Mouse (Mus musculus): Measurements from ENCODE around the gene Myo1d. TPM values are rescaled to one million over a fixed set of nuclear protein-coding genes. Genes with fewer than 3 reads are reported as not detected.

The Myo1d gene
- polyA plus RNA-seq, 1 experiment from 2014 or later: 14.4 TPM

GRCm38 (mm10) chr11:80595482-80595881, 184.3 kb downstream of the Myo1d start:
- no peak overlapping the region for H3K4me2 ChIP-seq
- no peaks in the 10 kb centered on the region for H3K9me3 ChIP-seq (replicated peaks)
- no peak overlapping the region for H3K9ac ChIP-seq
- WGBS: 100% methylated on average over 1 of the region's 1 CpGs
- no peaks in the 10 kb centered on the region for H3K4me1 ChIP-seq
- H3K27me3 ChIP-seq: no peaks in the 10 kb centered on the region
- ATAC-seq (replicated peaks; ENCODE audit: low FRiP score): no peak
- H3K27ac ChIP-seq: no peak overlapping the region
- no peak overlapping the region for H3K4me3 ChIP-seq (replicated peaks)
- H3K36me3 ChIP-seq: peaks cover 10% of the 10 kb centered on the region

- WGBS: 72% methylated on average over 5 of the region's 5 CpGs
- no peak overlapping the region for H3K4me3 ChIP-seq (replicated peaks)
Measured at GRCm38 (mm10) chr11:80589387-80589786, 190.4 kb downstream of the Myo1d start.

GRCm38 (mm10) chr11:80585761-80586160, 194.1 kb downstream of the Myo1d start:
- Histone ChIP-seq H3K4me3 (replicated peaks) (no peak overlapping the region), H3K27me3 (no peaks in the 10 kb centered on the region), H3K9ac (no peak overlapping the region), H3K36me3 (no peaks in the 10 kb centered on the region), H3K4me2 (no peak overlapping the region), H3K9me3 (replicated peaks) (no peaks in the 10 kb centered on the region), H3K27ac (no peak overlapping the region), H3K4me1 (no peaks in the 10 kb centered on the region)
- ATAC-seq (replicated peaks; ENCODE audit: low FRiP score): no peak

More at GRCm38 (mm10) chr11:80589387-80589786, 190.4 kb downstream of the Myo1d start:
- Histone ChIP-seq H3K27me3 (no peaks in the 10 kb centered on the region), H3K9ac (no peak overlapping the region), H3K9me3 (replicated peaks) (no peaks in the 10 kb centered on the region), H3K36me3 (peaks cover 10% of the 10 kb centered on the region), H3K4me1 (no peaks in the 10 kb centered on the region), H3K4me2 (no peak overlapping the region), H3K27ac (no peak overlapping the region)
- no peak for ATAC-seq (replicated peaks; ENCODE audit: low FRiP score)

- Histone ChIP-seq H3K4me1 (no peaks in the 10 kb centered on the region), H3K27ac (no peak overlapping the region), H3K36me3 (no peaks in the 10 kb centered on the region), H3K9ac (no peak overlapping the region), H3K9me3 (replicated peaks) (no peaks in the 10 kb centered on the region), H3K4me2 (no peak overlapping the region), H3K27me3 (no peaks in the 10 kb centered on the region), H3K4me3 (replicated peaks) (no peak overlapping the region)
- WGBS: 47% methylated on average over 11 of the region's 11 CpGs
- ATAC-seq (replicated peaks; ENCODE audit: low FRiP score): no peak
Measured at GRCm38 (mm10) chr11:80585211-80585610, 194.6 kb downstream of the Myo1d start.

GRCm38 (mm10) chr11:80580494-80580893, 199.3 kb downstream of the Myo1d start:
- 0 out of 2 replicates have a peak, but pooled peaks cover 4% of the 10 kb centered on the region for H3K27me3 ChIP-seq
- no peak overlapping the region for H3K4me3 ChIP-seq (replicated peaks)
- no peak overlapping the region for H3K4me2 ChIP-seq
- H3K9ac ChIP-seq: no peak overlapping the region
- WGBS: 80% methylated on average over 3 of the region's 3 CpGs
- no peak overlapping the region for H3K27ac ChIP-seq
- H3K9me3 ChIP-seq (replicated peaks): no peaks in the 10 kb centered on the region
- H3K36me3 ChIP-seq: no peaks in the 10 kb centered on the region
- ATAC-seq (replicated peaks; ENCODE audit: low FRiP score): no peak
- H3K4me1 ChIP-seq: peaks cover 7% of the 10 kb centered on the region

- H3K4me3 ChIP-seq (replicated peaks): no peak overlapping the region
- 0 out of 2 replicates have a peak, but pooled peaks cover 4% of the 10 kb centered on the region for H3K27me3 ChIP-seq
- no peak overlapping the region for H3K27ac ChIP-seq
- no peaks in the 10 kb centered on the region for H3K9me3 ChIP-seq (replicated peaks)
- H3K36me3 ChIP-seq: no peaks in the 10 kb centered on the region
- WGBS: 23% methylated on average over 14 of the region's 14 CpGs
- peak overlapping the region; percentile 35 for H3K4me2 ChIP-seq
- H3K4me1 ChIP-seq: peaks cover 7% of the 10 kb centered on the region
- ATAC-seq (replicated peaks; ENCODE audit: low FRiP score): peak; percentile 43; the same call in 1 of the 2 replicates
- no peak overlapping the region for H3K9ac ChIP-seq
Measured at GRCm38 (mm10) chr11:80577747-80578640, 201.8 kb downstream of the Myo1d start.

GRCm38 (mm10) chr11:80575794-80576193, 204.0 kb downstream of the Myo1d start:
- H3K9me3 ChIP-seq (replicated peaks): no peaks in the 10 kb centered on the region
- peaks cover 7% of the 10 kb centered on the region for H3K4me1 ChIP-seq
- no peak overlapping the region for H3K4me2 ChIP-seq
- H3K4me3 ChIP-seq (replicated peaks): no peak overlapping the region
- no peaks in the 10 kb centered on the region for H3K36me3 ChIP-seq
- 70% methylated on average over 3 of the region's 3 CpGs for WGBS
- H3K27me3 ChIP-seq: 0 out of 2 replicates have a peak, but pooled peaks cover 4% of the 10 kb centered on the region
- no peak overlapping the region for H3K9ac ChIP-seq
- ATAC-seq (replicated peaks; ENCODE audit: low FRiP score): no peak
- H3K27ac ChIP-seq: no peak overlapping the region

GRCm38 (mm10) chr11:80566286-80566685, 213.5 kb downstream of the Myo1d start:
- 0 out of 2 replicates have a peak, but pooled peaks cover 5% of the 10 kb centered on the region for H3K4me1 ChIP-seq
- no peaks in the 10 kb centered on the region for H3K9me3 ChIP-seq (replicated peaks)
- no peak overlapping the region for H3K4me3 ChIP-seq (replicated peaks)
- no peak for ATAC-seq (replicated peaks; ENCODE audit: low FRiP score)
- H3K9ac ChIP-seq: no peak overlapping the region
- 77% methylated on average over 3 of the region's 3 CpGs for WGBS
- no peak overlapping the region for H3K27ac ChIP-seq
- no peaks in the 10 kb centered on the region for H3K36me3 ChIP-seq
- H3K27me3 ChIP-seq: no peaks in the 10 kb centered on the region
- no peak overlapping the region for H3K4me2 ChIP-seq

GRCm38 (mm10) chr11:80564975-80565965, 214.6 kb downstream of the Myo1d start:
- 58% methylated on average over 7 of the region's 7 CpGs for WGBS
- Histone ChIP-seq H3K4me1 (0 out of 2 replicates have a peak, but pooled peaks cover 5% of the 10 kb centered on the region), H3K36me3 (no peaks in the 10 kb centered on the region), H3K9ac (no peak overlapping the region), H3K9me3 (replicated peaks) (no peaks in the 10 kb centered on the region), H3K4me2 (no peak overlapping the region), H3K27ac (no peak overlapping the region), H3K4me3 (replicated peaks) (no peak overlapping the region), H3K27me3 (no peaks in the 10 kb centered on the region)
- ATAC-seq (replicated peaks; ENCODE audit: low FRiP score): no peak

GRCm38 (mm10) chr11:80562479-80562878, 217.3 kb downstream of the Myo1d start:
- no peak overlapping the region for H3K27ac ChIP-seq
- H3K4me2 ChIP-seq: no peak overlapping the region
- H3K4me1 ChIP-seq: 0 out of 2 replicates have a peak, but pooled peaks cover 5% of the 10 kb centered on the region
- WGBS: 56% methylated on average over 3 of the region's 3 CpGs
- H3K36me3 ChIP-seq: no peaks in the 10 kb centered on the region
- H3K9ac ChIP-seq: no peak overlapping the region
- no peaks in the 10 kb centered on the region for H3K27me3 ChIP-seq
- ATAC-seq (replicated peaks; ENCODE audit: low FRiP score): no peak
- no peaks in the 10 kb centered on the region for H3K9me3 ChIP-seq (replicated peaks)
- H3K4me3 ChIP-seq (replicated peaks): no peak overlapping the region

- Histone ChIP-seq H3K4me3 (replicated peaks) (no peak overlapping the region), H3K9me3 (replicated peaks) (no peaks in the 10 kb centered on the region), H3K36me3 (no peaks in the 10 kb centered on the region), H3K27me3 (no peaks in the 10 kb centered on the region), H3K4me2 (no peak overlapping the region), H3K9ac (no peak overlapping the region), H3K27ac (no peak overlapping the region), H3K4me1 (0 out of 2 replicates have a peak, but pooled peaks cover 5% of the 10 kb centered on the region)
- whole genome bisulfite sequencing: 79% methylated on average over 5 of the region's 5 CpGs
- no peak for ATAC-seq (replicated peaks; ENCODE audit: low FRiP score)
Measured at GRCm38 (mm10) chr11:80560770-80561169, 219.1 kb downstream of the Myo1d start.

- H3K27me3 ChIP-seq: no peaks in the 10 kb centered on the region
- no peaks in the 10 kb centered on the region for H3K9me3 ChIP-seq (replicated peaks)
- ATAC-seq (replicated peaks; ENCODE audit: low FRiP score): no peak
- no peaks in the 10 kb centered on the region for H3K4me1 ChIP-seq
- no peak overlapping the region for H3K9ac ChIP-seq
- H3K4me3 ChIP-seq (replicated peaks): no peak overlapping the region
- 92% methylated on average over 5 of the region's 5 CpGs for WGBS
- no peaks in the 10 kb centered on the region for H3K36me3 ChIP-seq
- no peak overlapping the region for H3K27ac ChIP-seq
- no peak overlapping the region for H3K4me2 ChIP-seq
Measured at GRCm38 (mm10) chr11:80555416-80555815, 224.4 kb downstream of the Myo1d start.
